Mouse (Mus musculus) cerebellum, adult 18-20 months (tissue): ENCODE measurements around the gene Dact3.

Source experiments
- DNase-seq, 2 experiments: peaks; one replicate each; pipeline ENCODE4 v3.0.0; 2021

The Dact3 gene

DNA sequence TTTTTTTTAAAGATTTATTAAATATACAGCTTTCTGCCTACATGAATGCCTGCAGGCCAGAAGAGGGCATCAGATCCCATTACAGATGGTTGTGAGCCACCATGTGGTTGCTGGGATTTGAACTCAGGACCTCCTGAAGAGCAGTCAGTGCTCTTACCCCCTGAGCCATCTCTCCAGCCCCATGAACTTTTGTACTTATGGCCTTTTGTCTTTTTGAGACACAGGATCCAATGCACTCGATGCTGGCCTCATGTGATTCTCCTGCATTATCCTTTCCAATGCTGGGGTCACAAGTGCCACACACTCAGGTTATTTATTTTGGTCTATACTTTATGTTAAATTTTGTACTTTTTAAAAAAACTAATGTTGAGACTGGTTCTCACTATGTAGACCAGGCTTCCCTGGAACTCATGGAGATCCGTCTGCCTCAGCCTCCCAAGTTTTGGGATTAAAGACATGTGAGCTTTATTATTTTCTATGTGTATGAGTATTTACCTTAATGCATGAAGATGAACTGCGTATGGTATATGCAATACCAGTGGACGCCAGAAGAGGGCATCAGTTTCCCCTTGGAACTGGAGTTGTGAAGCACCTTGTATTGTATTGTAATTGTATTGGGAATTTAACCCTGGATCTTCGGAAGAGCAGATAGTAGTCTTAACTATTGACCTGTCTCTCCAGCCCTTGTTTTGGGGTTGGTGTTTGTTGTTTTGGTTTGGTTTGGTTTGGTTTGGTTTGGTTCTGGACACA is 15.0 kb upstream of the Dact3 start:
- DNase-seq = peak; percentile 74 to 78

- DNase-seq = no peak
Measured at GRCm38 (mm10) chr7:16867488-16867887, 7.6 kb upstream of the Dact3 start.

DNA sequence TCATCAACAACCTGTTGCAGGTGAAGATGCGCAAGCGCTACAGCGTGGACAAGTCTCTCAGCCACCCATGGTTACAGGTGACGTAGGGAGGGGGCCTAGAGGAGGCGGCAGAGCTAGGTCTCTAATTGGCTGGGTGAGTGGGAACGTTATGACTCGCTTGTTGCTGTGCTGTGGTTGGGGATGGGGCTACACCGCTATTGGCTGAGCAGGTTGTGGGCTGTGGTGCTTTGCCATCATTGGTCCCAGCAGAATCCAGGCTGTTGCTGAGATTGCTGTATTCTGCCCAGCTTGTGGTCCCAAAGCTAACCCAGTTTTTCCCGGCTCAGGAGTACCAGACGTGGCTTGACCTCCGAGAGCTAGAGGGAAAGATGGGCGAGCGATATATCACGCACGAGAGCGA is 5.6 kb upstream of the Dact3 start:
- peak; percentile 85 to 98 for DNase-seq

- DNase-seq = no peak
Measured at GRCm38 (mm10) chr7:16871600-16871999, 3.5 kb upstream of the Dact3 start.

DNA sequence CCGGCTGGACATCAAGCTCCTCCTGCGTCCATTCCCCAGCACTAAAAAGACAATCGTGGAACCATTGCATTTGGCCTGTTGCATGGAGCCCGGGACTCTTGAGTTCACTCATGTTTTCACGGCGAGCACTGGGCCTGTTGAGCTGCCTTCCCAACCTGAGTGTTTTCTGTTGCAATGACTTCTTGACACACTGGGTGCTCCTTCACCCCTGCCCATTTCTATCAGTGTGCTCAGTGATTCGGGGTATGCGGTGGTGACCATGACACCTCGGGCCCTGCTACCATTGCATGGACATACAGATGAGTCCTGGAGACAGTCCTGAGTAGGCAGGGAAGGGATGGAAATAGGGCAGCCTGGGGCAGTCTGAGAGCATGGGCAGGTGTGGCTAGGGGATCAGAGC is 2.6 kb upstream of the Dact3 start:
- DNase-seq = no peak

GRCm38 (mm10) chr7:16873392-16873791 is 1.7 kb upstream of the Dact3 start:
- no peak for DNase-seq

DNA sequence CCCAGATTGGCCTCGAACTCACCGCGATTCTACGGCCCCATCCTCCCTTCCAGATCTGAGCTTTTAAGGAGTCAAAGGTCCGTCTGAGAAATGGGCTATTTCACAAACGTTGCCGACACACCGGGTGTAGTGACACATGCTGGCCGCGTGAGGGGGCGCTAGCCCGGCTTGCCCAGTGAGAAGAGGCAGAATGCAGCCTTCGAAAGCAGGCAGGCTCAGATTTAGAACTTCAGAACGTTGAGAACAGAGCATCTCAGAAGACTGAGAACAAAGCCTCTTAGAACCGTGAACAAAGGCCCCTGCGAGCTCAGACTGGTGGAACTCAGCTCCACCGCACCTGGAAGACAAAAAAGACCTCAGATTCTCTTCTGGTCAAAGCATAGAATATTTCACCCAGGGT is 927 bp upstream of the Dact3 start:
- DNase-seq = peak; percentile 82 to 87

- DNase-seq = peak; percentile 99 to 100
Measured at GRCm38 (mm10) chr7:16874756-16875309, 284 bp upstream of the Dact3 start.

- DNase-seq = no peak
Measured at GRCm38 (mm10) chr7:16875326-16875725, 209 bp downstream of the Dact3 start.

DNA sequence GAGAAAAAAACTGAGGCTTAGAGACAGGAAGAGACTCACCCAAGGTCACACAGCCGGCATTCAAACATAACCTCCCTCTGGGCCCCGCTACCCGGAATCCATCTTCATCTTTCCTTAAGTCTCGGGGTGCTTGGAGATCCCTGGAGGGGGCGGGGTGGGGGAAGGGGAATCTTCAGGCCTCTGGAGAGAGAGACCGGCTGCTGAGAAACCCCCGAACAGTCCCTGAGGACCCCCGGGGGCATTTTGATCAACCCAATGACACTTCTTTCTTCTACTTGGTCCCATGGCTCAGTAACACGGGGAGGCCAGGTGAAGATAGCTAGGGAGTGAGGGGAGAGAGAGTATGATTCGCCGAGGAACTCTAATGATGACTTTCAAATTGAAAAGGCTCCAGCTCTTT is 889 bp downstream of the Dact3 start:
- no peak for DNase-seq

- DNase-seq = peak; percentile 48 to 49
Measured at GRCm38 (mm10) chr7:16876608-16877007, 1.5 kb downstream of the Dact3 start.

- no peak for DNase-seq
Measured at GRCm38 (mm10) chr7:16877717-16878116, 2.6 kb downstream of the Dact3 start.

DNA sequence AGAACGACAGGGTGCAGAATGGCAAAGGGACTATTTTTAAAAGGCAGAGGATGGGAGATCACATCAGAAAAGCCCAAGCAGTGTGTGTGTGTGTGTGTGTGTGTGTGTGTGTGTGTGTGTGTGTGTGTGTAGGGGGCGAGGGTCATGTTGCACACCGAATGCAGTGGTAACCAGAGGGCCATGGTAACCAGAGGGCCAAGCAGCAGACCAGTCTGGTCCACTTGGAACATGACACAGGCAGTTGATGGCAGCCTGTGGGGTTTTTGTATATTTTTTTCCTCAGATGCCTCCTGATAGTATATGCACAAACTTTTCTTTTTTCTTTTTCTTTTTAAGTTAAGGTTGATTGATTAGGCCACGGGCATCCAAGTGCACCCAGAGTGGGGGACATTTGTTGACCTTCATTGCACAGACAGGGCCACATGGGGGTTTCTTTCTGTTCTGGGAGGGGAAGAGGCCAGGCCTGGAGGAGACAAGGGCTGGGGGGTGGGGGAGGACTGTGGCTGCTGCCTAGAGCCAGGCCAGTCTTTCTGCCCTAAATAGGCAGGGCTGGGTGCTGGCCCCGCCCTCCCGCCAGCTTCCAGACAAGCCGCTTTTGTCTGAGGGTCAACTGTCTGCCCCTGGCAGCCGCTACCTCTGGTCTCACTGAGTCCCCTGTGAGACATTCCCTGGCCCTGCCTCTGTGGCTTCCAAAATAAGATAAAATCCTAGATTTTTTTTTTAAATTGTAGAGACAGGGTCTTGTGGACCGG is 4.9 kb downstream of the Dact3 start:
- DNase-seq = no peak

- DNase-seq = no peak
Measured at GRCm38 (mm10) chr7:16880615-16881014, 5.5 kb downstream of the Dact3 start.

- DNase-seq = no peak
Measured at GRCm38 (mm10) chr7:16883162-16883561, 8.0 kb downstream of the Dact3 start.

DNA sequence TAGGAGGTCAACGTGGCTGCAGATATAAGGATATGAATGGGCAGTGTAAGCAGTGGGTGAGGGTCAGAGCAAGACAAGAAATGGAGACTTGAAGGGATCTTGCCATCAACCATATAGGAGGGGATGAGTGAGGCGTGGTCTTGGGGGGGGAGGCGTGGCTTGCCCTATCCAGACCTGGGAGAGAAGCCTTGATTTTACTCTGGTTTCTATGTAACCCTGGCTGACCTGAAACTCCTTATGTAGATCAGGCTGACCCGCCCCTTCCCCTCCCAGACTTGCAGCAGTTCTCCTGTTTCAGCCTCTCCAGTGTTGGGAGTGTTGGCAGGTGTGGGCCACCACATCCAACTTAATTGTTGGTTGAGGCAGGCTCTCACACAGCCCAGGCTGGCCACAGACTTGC is 9.2 kb downstream of the Dact3 start:
- no peak for DNase-seq

DNA sequence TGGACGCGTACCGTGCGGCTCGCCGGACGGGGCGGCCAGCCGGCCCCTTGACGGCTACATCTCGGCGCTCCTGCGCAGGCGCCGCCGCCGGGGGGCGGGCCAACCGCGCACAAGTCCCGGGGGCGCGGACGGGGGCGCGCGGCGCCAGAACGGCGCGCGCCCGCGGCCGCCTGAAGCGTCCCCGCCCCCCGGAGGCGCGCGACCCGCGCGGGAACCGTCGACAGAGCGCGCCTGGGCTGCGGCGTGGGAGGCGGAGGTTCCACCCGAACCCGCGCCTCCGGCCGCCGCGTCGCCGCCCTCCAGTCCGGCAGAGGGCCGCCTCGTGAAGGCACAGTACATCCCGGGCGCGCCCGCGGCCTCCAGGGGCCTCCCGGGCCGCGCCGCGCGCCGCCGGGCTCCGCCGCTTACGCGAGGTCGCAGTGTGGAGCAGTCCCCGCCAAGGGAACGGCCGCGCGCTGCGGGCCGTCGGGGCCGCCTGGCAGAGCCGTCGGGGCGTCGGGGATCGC is 10.2 kb downstream of the Dact3 start:
- no peak for DNase-seq

- no peak for DNase-seq
Measured at GRCm38 (mm10) chr7:16885905-16886304, 10.8 kb downstream of the Dact3 start.

DNA sequence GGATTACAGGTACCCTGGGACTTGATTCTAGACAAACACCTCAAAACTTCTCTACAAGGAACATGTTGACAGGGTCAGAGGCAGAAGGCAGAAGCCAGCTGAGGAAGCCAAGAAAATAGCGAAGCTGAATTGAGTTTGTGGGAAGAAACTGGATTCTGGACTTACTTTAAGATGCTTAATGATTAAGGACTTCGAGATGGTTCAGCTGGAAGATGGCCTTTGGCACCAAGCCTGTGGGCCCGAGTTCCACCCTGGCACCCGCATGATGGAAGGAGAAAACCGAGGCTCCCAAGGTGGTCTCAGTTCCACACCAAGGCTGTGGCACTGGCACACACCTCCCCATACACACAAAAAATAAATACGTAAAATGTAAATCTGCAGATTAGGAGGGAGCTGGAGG is 15.4 kb downstream of the Dact3 start:
- no peak for DNase-seq

DNA sequence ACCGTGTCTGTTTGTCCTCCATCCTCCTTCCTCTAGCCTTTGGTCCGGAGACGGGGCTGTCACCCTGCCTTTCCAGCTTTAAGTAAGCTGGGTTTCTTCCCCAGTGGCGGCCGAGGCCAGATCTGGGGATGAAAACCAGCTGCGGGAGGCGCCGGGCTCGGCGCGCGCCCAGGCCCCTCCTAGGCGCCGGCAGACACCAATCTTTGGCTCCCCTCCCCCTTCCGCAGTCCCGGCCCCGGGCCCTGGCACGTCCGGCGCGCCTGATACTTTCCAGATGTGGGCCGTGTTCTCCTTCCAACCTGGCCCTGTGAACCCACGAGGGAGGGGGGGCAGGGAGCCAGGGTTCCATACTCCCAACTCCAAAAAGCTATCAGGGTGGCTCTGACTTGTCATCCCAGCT is 15.8 kb downstream of the Dact3 start:
- no peak for DNase-seq

DNA sequence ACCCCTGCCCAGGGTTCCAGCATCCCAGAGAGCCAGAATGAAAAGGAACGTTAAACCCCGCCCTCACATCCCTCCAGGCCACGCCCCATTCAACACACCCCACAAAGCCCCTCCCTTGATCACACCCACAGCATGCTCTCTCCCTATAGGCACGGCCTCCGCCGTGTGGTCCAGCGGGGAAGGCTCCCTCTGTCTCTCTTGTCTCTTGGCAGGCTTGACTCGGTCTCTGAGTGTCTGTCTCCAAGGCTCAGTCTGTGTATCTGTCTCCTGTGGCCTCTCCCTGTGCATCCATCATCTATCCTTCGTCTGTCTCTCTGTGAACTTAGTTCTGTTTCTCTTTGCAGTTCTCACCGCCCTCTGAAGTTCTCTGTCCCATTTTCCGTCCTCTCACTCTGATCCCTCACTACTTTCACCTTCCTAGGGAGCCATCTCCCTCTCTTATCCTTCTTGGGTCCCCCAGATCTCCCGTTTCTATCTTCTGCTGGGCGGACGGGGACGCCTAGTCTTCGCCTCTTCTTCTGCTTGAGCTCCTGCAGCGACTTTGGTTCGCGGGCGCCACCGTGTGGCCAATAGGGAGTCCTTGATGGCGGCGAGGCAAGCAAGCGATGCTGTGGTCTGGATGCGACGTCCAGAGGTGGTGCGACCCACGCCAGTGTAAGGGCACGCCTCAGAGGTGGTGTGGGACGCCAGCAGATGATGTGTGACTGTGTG is 16.7 kb downstream of the Dact3 start, which contains the start of gene Gng8:
Gng8 (plus strand) TSS at position 146 of the 711 bp plus-strand sequence.
- peak; percentile 85 to 91 for DNase-seq

GRCm38 (mm10) chr7:16892352-16892730 is 17.2 kb downstream of the Dact3 start:
- DNase-seq = no peak

DNA sequence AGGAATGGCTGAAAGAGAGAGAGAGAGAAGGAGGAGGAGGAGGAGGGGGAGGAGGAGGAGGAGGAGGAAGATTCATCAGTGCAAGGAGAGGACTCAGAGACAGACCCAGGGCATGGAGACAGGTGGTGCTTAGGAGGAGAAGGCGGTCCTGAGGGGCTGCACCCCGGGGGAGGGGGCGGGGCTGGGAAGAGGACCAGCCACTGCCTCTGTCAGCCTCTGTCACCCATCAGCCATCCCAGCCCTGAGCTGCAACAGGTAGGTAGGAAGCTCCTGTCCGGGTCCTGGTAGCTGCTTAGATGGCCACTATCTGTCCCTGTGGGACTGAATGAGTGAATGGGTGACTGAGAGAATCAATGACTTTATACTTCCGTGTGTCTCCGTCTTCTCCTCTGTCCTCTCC is 18.5 kb downstream of the Dact3 start:
- no peak for DNase-seq
